In the genomic region with DNA sequence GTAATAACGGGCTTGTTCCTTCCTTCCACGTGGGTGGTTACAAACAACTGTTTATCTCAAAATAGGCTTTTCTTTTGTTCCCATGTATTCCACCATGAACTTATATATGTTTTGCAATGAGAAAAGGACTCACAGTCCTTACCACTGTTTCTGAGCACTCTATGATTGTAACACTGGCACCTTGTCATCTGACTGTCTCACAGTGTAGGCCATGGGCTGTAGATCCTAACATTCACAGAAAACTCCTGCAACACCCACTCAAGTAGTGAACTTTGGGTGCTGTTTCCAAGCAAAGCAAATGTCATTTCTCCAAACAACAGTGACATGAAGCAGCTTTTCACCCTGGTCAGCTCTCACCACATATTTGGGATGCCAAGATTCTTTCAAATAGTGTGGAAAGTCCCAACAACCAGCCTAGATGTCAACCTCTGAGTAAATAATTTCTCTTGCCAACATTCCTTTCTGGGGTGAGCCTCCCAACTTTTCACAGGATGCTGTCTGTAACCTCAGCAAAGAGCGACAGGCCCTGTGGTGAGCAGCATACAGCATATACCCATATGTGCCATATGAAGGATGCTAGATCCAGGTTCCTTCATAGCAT, we compare ENCODE assay signal across 18 mouse cellular contexts. TPM values are rescaled to one million over a fixed set of nuclear protein-coding genes. Genes with fewer than 3 reads are reported as not detected.
DNase-seq lines count a peak whose midpoint lies in the region; ATAC-seq and TF ChIP-seq lines count a peak whose summit lies in the region.
"Had no signal": no experiment of that assay in that cellular context is flagged by ENCODE, and none has a peak within 500 bp of the region (broad histone marks: within the 10 kb centered on the region; RNA-seq: fewer than 3 reads in every experiment).

No protein-coding gene starts in this region.

- no peak for TF ChIP-seq CTCF in spleen, adult 2 months (IDR thresholded peaks at IDR 0.05; ENCODE audit: extremely low read depth, insufficient read depth, insufficient read length, insufficient replicate concordance)

- no peak overlapping the region for H3K4me2 ChIP-seq in heart, embryonic 16.5 days (ENCODE audit: low read depth, low read length)
- H3K4me2 ChIP-seq in forebrain, embryonic 14.5 days (ENCODE audit: low read length), result no peak overlapping the region
- H3K4me2 ChIP-seq: liver, embryonic 13.5 days; neural tube, embryonic 12.5 days had no signal

- H3K9me3 ChIP-seq in heart, embryonic 16.5 days (replicated peaks; ENCODE audit: control insufficient read depth, low read length), result no peaks in the 10 kb centered on the region
- no peaks in the 10 kb centered on the region for H3K9me3 ChIP-seq in forebrain, embryonic 14.5 days (replicated peaks; ENCODE audit: control insufficient read depth, low read length)
- H3K9me3 ChIP-seq: liver, embryonic 13.5 days; neural tube, embryonic 12.5 days had no signal

- 71% methylated on average over 3 of the region's 3 CpGs for WGBS in heart, embryonic 16.5 days
- WGBS in spleen, adult 2 months, result 75% methylated on average over 3 of the region's 3 CpGs
- WGBS in forebrain, embryonic 14.5 days, result 86% methylated on average over 3 of the region's 3 CpGs

- no peaks in the 10 kb centered on the region for H3K36me3 ChIP-seq in heart, embryonic 16.5 days (ENCODE audit: control insufficient read depth, insufficient read depth)
- H3K36me3 ChIP-seq in spleen, adult 2 months (ENCODE audit: control insufficient read depth, insufficient read depth, low read length), result no peaks in the 10 kb centered on the region
- H3K36me3 ChIP-seq in forebrain, embryonic 14.5 days (ENCODE audit: control insufficient read depth, insufficient read depth, low read length), result no peaks in the 10 kb centered on the region
- H3K36me3 ChIP-seq: liver, embryonic 13.5 days; neural tube, embryonic 12.5 days had no signal

- no peak for DNase-seq in heart, postnatal 4 days
- no peak for DNase-seq in spleen, adult 2 months (ENCODE audit: low read depth in 1 of 2, low spot score in 2 of 2)
- no peak for DNase-seq in spleen, postnatal 36 days (ENCODE audit: low spot score in 2 of 2)
- DNase-seq in lung, postnatal 10 days, result peak; percentile 70
- DNase-seq in urinary bladder, postnatal 14 days (ENCODE audit: low spot score), result no peak
- DNase-seq in forebrain, embryonic 14.5 days (ENCODE audit: low spot score), result no peak
- no peak for DNase-seq in adrenal gland, postnatal 36 days
- DNase-seq: adrenal gland, postnatal 10 days; B cell, adult 2 months; cerebellum, adult 2 months; heart, adult 2 months; kidney, postnatal 14 days; layer of hippocampus, adult 9-11 months; liver, embryonic 13.5 days; thymus, postnatal 25 days had no signal

- peaks cover 3% of the 10 kb centered on the region; the same call in 1 of the 2 replicates for H3K4me1 ChIP-seq in heart, embryonic 16.5 days (ENCODE audit: control insufficient read depth, insufficient read depth, low read length)
- H3K4me1 ChIP-seq in spleen, adult 2 months (ENCODE audit: control insufficient read depth, insufficient read depth, insufficient read length), result peaks cover 3% of the 10 kb centered on the region; the same call in 1 of the 2 replicates
- H3K4me1 ChIP-seq in forebrain, embryonic 14.5 days (ENCODE audit: control insufficient read depth, insufficient read depth, low read length), result no peaks in the 10 kb centered on the region
- H3K4me1 ChIP-seq: liver, embryonic 13.5 days; megakaryocyte, embryonic 14.5 days; neural tube, embryonic 12.5 days had no signal

- H3K27ac ChIP-seq in heart, embryonic 16.5 days (ENCODE audit: low read length), result peak overlapping the region; percentile 1; the same call in 1 of the 2 replicates
- peak overlapping the region; percentile 19; the same call in 1 of the 2 replicates for H3K27ac ChIP-seq in spleen, adult 2 months (ENCODE audit: insufficient read depth, low read length)
- H3K27ac ChIP-seq in forebrain, embryonic 14.5 days (ENCODE audit: low read depth, low read length), result no peak overlapping the region
- H3K27ac ChIP-seq: heart, adult 2 months; liver, embryonic 13.5 days; neural tube, embryonic 12.5 days had no signal

- no peak for TF ChIP-seq POLR2A in spleen, adult 2 months (IDR thresholded peaks at IDR 0.05; ENCODE audit: low read depth, low read length)

- ATAC-seq in heart, embryonic 16.5 days (replicated peaks; ENCODE audit: extremely low read depth, insufficient read depth, low FRiP score), result no peak
- ATAC-seq in forebrain, embryonic 14.5 days, result no peak

- H3K4me3 ChIP-seq in heart, embryonic 16.5 days (ENCODE audit: low read length), result no peak overlapping the region
- no peak overlapping the region for H3K4me3 ChIP-seq in spleen, adult 2 months (ENCODE audit: extremely low read depth, insufficient read depth, insufficient read length)
- H3K4me3 ChIP-seq in forebrain, embryonic 14.5 days (ENCODE audit: low read depth, low read length), result no peak overlapping the region
- H3K4me3 ChIP-seq: heart, adult 2 months; liver, embryonic 13.5 days; megakaryocyte, embryonic 14.5 days; neural tube, embryonic 12.5 days had no signal

- no peaks in the 10 kb centered on the region for H3K27me3 ChIP-seq in heart, embryonic 16.5 days (ENCODE audit: control insufficient read depth, insufficient read depth, low read length)
- no peaks in the 10 kb centered on the region for H3K27me3 ChIP-seq in spleen, adult 2 months (ENCODE audit: control insufficient read depth, insufficient read depth, low read length)
- H3K27me3 ChIP-seq in forebrain, embryonic 14.5 days (replicated peaks; ENCODE audit: control insufficient read depth, insufficient read depth, low read length), result no peaks in the 10 kb centered on the region
- H3K27me3 ChIP-seq: liver, embryonic 13.5 days; megakaryocyte, embryonic 14.5 days; neural tube, embryonic 12.5 days had no signal

- H3K9ac ChIP-seq in heart, embryonic 16.5 days (ENCODE audit: low read length), result no peak overlapping the region
- no peak overlapping the region for H3K9ac ChIP-seq in forebrain, embryonic 14.5 days (ENCODE audit: low read length)
- H3K9ac ChIP-seq: liver, embryonic 13.5 days; neural tube, embryonic 12.5 days had no signal

RNA-seq across cellular contexts. Expression of a gene that starts 10.3 kb away (rescaled TPM):
- 20.2 and 23.6 TPM in 2 replicates for polyA plus RNA-seq in heart, embryonic 16.5 days (2015; fragmentation: Nextera tagmentation; extraction: Ambion mirVana)
- total RNA-seq in heart, postnatal 4 days (2021), result 10 to 100 TPM; 32.5 to 37.1 TPM
- polyA plus RNA-seq in spleen, adult 2 months (2012; rRNA removed), result 39.4 and 39.7 TPM in 2 replicates
- 4.4 and 5.2 TPM in 2 replicates for polyA plus RNA-seq in forebrain, embryonic 14.5 days (2014; fragmentation: Nextera tagmentation; extraction: Ambion mirVana)
- total RNA-seq in adrenal gland, postnatal 36 days (2021), result 10 to 100 TPM; 46.9 to 60.6 TPM
